Mouse (Mus musculus): ENCODE measurements at regions not wholly inside any gene's neighbourhood (a gene's known extent, or its start where the extent isn't known, plus 50 kb on each side); places are given as distances from the start of the nearest gene placed in this dataset.

DNA sequence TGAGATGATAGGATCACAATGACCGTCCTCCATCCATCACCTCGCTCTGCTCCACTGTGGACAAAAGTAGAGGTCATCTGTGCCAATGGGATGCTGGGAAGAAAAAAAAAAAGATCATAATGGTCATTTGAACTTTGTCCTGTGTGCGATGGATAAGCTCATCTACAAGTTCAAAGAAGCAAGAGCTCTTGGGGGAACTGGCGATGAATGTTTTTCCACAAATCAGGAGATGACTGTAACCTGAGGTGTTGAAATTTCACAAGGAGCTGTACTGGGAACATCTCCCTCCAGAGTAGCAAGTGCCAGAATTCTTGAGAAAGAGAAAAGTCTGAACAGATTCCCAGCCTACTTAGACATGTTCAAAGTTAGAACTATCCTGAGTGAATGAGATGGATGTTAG lies 287.0 kb downstream of the Tns3 start:
- no peak for DNase-seq

- no peak for DNase-seq
Measured at GRCm38 (mm10) chr11:8365545-8365944, 298.8 kb downstream of the Tns3 start.

DNA sequence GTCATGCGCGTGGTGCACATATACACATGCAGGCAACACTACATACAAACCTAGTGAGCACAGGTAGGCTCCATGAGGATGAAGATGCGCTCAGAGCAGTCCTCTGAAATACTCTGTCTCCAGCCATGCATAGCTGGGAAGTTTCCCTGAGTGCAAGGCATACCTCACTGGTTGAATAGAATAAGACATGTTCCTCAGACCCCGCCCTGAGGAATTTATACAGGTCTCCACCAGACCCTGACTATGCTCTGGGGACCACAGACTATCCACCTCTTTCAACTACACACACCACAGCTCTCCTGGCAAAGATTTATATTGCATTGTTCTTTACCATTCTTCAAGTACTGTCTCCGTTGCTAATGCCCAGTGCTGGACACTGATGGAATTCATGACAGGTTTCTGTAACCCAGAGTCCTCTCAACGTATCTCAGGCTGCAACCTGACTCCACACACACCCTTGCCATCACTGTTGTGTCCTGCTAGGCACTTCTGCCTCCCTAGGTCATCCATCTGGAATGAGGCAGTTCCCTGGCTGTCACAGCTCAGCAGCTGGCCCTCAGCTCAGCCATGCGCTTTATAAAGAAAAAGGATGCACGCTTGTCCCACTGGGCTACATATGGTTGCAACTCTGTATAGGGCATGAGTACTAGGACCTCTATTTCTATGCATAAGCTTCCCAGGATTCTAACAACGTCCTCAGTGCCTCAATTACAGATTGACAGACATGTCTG lies 299.5 kb downstream of the Tns3 start:
- DNase-seq = no peak

DNA sequence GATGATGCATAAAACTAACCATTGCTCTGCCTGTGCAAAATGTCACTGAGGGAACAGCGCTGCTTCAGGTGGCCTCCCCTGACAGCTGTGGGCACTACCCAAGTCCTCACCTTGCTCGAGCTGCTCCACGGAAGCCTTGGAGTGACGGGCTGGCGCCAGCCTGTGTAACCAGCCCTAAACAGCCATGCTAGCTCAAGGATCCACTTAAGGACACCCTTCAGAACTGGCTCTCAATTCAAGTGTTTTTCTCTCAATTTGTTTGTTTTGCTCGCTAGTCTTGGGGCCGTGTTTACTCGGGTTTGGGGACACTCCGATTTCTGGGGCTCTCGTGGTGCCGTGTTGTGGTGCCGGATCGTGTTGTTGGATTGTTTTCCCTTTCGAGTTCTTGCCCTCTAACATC lies 319.4 kb downstream of the Tns3 start:
- no peak for DNase-seq

DNA sequence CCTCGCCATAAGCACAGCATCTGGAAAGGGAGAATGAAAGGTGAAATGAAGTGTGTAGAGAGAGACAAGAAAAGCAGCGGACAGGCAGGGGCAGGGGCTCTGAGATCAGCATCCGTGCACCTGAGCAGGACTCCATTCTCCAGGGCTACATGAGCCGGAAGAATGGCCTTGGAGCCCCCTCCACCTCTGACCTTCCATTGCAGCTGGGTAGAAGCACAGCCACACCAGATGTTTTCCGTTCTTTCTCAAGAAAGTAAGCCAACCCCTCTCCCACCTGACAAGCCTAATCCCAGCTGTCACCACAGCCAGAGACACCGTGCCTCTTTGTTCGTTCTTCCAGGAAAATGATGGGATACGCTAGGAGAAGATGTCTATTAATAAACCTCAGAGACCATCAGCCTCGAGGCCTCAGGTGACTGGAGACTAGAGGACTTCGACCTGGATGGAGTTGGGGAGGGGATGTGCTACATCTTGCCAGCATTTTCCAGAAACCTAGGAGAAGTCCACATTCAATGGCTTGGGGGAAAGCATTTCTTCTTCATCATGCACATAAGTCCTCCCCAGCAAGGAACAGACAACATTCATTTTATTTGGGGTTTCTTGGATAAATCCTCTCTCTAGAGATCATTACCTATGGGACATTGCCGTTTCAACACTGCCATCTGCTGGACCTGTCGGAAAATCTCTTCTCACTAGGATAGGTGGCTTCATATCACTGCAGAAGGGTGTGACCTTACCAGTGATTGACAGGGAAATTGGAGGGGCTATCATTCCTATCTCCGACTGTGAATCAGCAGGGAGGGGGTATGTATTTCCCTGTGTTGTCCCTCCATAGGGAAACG lies 361.8 kb downstream of the Tns3 start:
- peak; percentile 48 for DNase-seq

- DNase-seq = no peak
Measured at GRCm38 (mm10) chr11:8297462-8297861, 366.9 kb downstream of the Tns3 start.

GRCm38 (mm10) chr11:8293322-8294014 lies 370.9 kb downstream of the Tns3 start:
- DNase-seq = no peak

DNA sequence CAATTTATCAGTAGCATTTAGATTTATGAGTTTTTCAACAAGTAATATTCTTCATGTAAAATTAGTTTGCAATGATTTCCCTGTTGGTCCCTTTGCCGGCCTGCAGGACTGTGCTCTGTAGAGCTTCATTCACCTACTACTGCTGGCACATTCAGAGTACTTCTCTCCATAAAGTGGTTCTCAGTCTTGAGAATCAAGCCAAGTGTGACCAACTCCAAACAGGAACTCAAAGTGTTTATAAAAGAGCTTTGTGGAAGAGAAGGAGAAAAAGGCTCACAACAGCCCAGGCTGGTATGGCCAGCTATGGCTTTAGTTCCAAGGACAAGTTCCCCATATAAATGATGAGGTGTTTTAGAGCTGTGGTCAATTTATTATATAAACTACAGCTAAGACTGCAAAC lies 379.1 kb downstream of the Tns3 start:
- DNase-seq = no peak

DNA sequence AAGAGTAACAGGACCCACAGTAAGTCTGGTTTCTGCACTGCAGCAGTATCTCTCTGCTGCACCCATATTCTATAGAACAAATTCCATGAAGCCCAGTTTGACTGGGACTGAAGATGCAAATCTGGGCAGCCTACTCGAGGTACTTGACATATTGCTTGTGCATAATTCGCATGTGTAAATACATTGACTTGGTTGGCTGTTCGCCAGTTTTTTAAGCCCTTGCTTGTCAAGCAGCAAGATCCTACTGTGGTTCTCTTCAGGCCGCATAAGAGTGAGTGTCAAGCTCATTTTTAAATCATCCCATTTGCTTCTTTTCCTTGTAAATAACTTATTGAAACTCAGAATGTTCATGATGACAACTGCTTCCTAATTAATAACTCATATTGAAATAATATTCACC lies 389.1 kb downstream of the Tns3 start:
- no peak for DNase-seq

GRCm38 (mm10) chr11:8269171-8269570 lies 395.2 kb downstream of the Tns3 start:
- DNase-seq = no peak

DNA sequence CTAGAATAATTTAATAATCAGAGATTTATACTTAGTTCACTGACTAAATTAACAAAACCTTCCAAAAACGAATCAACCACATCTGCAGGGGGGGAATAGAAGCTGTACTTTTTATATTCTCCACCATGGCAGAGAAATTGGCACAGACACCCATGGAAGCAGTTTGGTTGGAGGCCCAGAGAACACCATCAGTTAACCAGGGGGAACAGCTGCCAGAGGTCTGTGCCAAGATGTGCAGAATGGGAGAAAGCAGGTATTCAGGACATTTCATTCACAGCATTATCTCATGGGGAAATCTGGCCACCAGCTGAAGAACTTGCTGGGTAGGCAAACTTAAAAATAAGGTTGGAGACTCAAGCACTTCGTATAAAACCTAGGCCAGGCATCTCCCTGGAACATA lies 410.3 kb downstream of the Tns3 start:
- DNase-seq = no peak

DNA sequence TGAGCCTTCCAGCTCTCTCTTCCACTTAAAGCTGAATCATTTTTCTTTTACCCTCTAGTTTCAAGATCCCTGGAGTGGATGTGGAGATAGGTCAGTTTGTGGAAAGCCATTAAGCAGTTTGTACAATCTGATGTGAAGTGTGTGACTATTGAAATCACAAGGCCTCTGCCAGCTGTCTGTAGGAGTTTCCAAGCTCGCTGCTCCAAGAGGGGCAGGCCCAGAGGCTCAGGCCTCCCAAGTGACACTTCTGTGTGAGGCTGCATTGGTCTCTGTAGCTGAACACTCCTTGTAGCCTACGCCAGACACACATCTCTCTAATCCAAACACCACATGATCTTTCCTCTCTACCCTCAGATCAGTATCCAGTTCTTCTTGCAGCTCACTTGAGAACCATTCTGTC lies 413.0 kb downstream of the Tns3 start:
- DNase-seq = no peak

DNA sequence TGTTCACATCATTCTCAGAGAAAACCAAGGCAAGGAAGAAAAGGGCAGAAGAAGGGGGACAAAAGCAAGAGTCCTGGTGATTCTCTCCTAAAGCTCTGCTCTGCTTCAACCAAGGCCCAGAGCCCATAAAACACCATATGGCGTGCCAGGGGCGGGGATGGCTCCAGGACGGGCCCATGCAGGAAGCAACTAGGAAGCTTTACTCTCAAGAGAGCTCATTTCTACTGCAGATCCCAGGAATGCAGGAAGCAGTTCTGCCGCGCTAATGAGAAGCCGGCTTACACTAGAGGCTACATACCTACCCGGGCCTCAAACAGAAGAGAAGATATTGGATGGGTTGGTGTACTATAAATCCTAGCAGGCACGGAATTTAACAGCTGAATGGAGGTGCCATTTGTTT lies 414.9 kb downstream of the Tns3 start:
- DNase-seq = no peak

DNA sequence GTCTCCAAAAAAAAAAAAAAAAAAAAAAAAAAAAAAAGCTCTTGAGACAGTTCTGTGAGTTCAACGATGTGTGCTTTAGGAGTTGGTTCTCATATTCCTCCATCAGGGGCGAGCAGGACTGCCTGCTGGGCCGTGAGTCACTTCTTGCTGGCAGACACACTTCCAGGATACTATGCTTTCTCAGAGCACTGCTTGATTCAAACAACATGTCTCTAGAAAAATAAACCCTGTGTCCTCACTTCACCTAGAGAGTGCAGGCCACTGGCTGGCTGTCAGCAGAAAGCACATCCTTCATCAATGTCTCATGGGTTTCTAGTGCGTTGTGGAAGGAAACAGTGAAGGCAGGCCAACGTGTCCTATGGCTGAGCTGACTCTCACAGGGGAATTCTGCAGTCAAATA lies 416.8 kb downstream of the Tns3 start:
- DNase-seq = peak; percentile 18

DNA sequence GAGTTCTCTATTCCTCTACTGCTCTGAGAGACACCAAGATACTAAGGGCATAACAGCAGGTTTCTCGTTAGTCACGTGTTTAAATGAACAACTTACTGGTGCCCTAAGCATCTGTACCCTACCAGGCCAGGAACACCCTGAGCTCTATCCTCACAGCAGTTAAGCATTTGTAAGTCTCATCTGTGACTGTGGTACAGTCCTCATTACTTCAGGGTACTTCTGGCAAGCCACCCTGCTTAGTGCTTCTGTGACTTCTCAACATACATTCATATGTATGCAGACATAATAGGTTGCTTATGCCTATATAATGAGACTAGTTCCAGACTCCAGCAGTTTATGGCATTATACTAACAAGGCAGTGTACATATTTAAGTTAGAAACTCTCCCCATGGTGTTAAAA lies 417.3 kb downstream of the Tns3 start:
- no peak for DNase-seq

- no peak for DNase-seq
Measured at GRCm38 (mm10) chr11:8245408-8246003, 418.8 kb downstream of the Tns3 start.

DNA sequence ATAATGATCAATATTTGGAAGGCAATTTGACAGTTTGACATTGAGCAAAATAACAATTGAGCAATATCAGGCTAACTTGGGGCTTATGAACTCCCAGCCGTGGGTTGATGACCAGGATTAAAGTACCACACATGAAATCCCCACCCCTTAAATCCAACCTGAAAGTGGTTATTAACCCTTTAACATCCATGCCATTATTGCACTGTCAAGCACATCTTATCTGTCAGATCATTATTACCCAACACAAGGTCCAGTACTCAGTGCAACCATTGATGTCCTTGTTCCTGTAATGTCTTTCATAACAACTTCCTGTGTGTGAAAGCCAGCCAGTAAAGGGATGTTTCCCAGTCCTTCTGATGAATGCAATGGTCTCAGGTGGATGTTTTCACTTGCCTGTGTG lies 425.8 kb downstream of the Tns3 start:
- DNase-seq = no peak

- no peak for DNase-seq
Measured at GRCm38 (mm10) chr11:8237556-8237955, 426.8 kb downstream of the Tns3 start.

GRCm38 (mm10) chr11:8236056-8236455 lies 428.3 kb downstream of the Tns3 start:
- no peak for DNase-seq

- no peak for DNase-seq
Measured at GRCm38 (mm10) chr11:8232636-8233189, 431.6 kb downstream of the Tns3 start.

- DNase-seq = no peak
Measured at GRCm38 (mm10) chr11:8229787-8230186, 434.5 kb downstream of the Tns3 start.

- DNase-seq = no peak
Measured at GRCm38 (mm10) chr11:8227772-8228425, 436.4 kb downstream of the Tns3 start.

Data from gastrocnemius, postnatal 10 days (tissue).